Mouse (Mus musculus) heart, adult 18-20 months (tissue): ENCODE measurements around the gene Car11. TPM values are rescaled to one million over a fixed set of nuclear protein-coding genes. Genes with fewer than 3 reads are reported as not detected.
A peak's percentile ranks its signal among the peaks of the same experiment; 100 is the strongest.

Source experiments
- DNase-seq, 2 experiments: peaks; one replicate each; pipeline ENCODE4 v3.0.0; 2021 to 2022; ENCODE audit warnings: mixed read lengths in 1 of 2
- total RNA-seq, 2 experiments: library from RNA; stranded (reverse); gene quantifications; 2 replicates each; pipeline ENCODE4 v1.2.3; 2021

Car11 gene
- total RNA-seq, 2 experiments from 2014 or later: 3.4 to 5.9 TPM

- no peak for DNase-seq
Measured at GRCm38 (mm10) chr7:45689800-45690199, 9.8 kb upstream of the Car11 start.

GRCm38 (mm10) chr7:45692364-45692763, 7.3 kb upstream of the Car11 start:
- DNase-seq: no peak

GRCm38 (mm10) chr7:45693921-45694591, 5.6 kb upstream of the Car11 start, which contains the start of gene Sec1:
Gene Sec1, minus strand, starts transcription at chr7:45694402.
- DNase-seq: no peak

GRCm38 (mm10) chr7:45695098-45695497, 4.5 kb upstream of the Car11 start:
- no peak for DNase-seq

GRCm38 (mm10) chr7:45697894-45698293, 1.7 kb upstream of the Car11 start:
- no peak for DNase-seq

GRCm38 (mm10) chr7:45700301-45701015, 815 bp downstream of the Car11 start:
- DNase-seq: peak; percentile 90 to 92

- no peak for DNase-seq
Measured at GRCm38 (mm10) chr7:45701072-45701471, 1.4 kb downstream of the Car11 start.

GRCm38 (mm10) chr7:45701607-45702006, 2.0 kb downstream of the Car11 start:
- no peak for DNase-seq

- no peak for DNase-seq
Measured at GRCm38 (mm10) chr7:45702316-45702715, 2.7 kb downstream of the Car11 start.

- DNase-seq: no peak
Measured at GRCm38 (mm10) chr7:45702809-45703520, 3.3 kb downstream of the Car11 start.

- DNase-seq: no peak
Measured at GRCm38 (mm10) chr7:45703521-45704033, 3.9 kb downstream of the Car11 start.

- DNase-seq: peak; percentile 66 to 71
Measured at GRCm38 (mm10) chr7:45704046-45704559, 4.5 kb downstream of the Car11 start.

- DNase-seq: peak; percentile 99 to 100
Measured at GRCm38 (mm10) chr7:45704730-45705442, 5.2 kb downstream of the Car11 start, which contains the start of gene Dbp. Gene Dbp, plus strand, starts transcription at chr7:45705088.

GRCm38 (mm10) chr7:45705443-45705864, 5.8 kb downstream of the Car11 start:
- peak in 1 of 2 experiments; percentile 37 for DNase-seq

- DNase-seq: peak; percentile 86 to 92
Measured at GRCm38 (mm10) chr7:45705873-45706281, 6.2 kb downstream of the Car11 start.

- DNase-seq: peak; percentile 87 to 90
Measured at GRCm38 (mm10) chr7:45706721-45707241, 7.1 kb downstream of the Car11 start.

- peak; percentile 98 to 99 for DNase-seq
Measured at GRCm38 (mm10) chr7:45707375-45707967, 7.8 kb downstream of the Car11 start.

- DNase-seq: peak; percentile 58 to 64
Measured at GRCm38 (mm10) chr7:45708221-45708761, 8.6 kb downstream of the Car11 start.

GRCm38 (mm10) chr7:45709036-45709435, 9.4 kb downstream of the Car11 start:
- peak in 1 of 2 experiments; percentile 19 for DNase-seq

GRCm38 (mm10) chr7:45709677-45710355, 10.2 kb downstream of the Car11 start:
- no peak for DNase-seq
